Mouse (Mus musculus): ENCODE data around the gene Pet117.

DNA sequence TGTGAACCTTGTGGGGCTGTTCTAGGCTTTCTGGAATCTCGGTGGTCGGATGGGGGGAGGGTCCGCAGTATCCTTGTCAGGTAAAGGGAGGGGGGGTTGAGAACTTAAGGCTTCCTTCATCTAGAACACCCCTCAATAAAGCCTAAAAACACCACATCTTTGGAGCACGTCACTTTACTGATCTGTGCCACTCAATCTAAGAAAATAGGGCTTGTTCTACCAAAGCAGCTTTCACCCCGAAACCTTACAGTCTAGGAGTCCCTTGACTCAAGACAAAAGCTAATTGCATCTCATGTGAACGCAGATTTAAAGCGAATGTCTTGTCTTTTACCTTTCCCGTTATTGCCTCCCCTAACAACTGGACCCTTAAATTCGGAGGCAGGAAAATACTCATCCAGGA is 36.3 kb upstream of the Pet117 start:
- no peak for TF ChIP-seq CTCF (IDR thresholded peaks at IDR 0.05; ENCODE audit: control insufficient read depth, insufficient read depth, insufficient replicate concordance, low read depth, low read length)
- no peak for TF ChIP-seq POLR2A (IDR thresholded peaks at IDR 0.05; ENCODE audit: control insufficient read depth, low read depth, low read length)
